Mouse (Mus musculus) heart, embryonic 14.5 days (tissue): ENCODE data around the gene Nmur1. TPM values are rescaled to one million over a fixed set of nuclear protein-coding genes. Genes with fewer than 3 reads are reported as not detected.
"Not testable (repeated sequence)": the region's sequence is repeated elsewhere in the genome, so short reads cannot be mapped to it uniquely, and the experiment has no call there.

Experiments used
- ATAC-seq: fragments of 200-750 bp; cut with Nextera tagmentation; 2 replicates; pipeline ENCODE4 v1.8.0; 2017; ENCODE audit warnings: low read depth, moderate TSS enrichment; ENCODE audit not compliant: insufficient number of reproducible peaks, insufficient read depth, low FRiP score
- H3K27ac ChIP-seq, 2 experiments: fragments of 200-500 bp in 1 of 2; fragments of 300-500 bp in 1 of 2; sonication (generic) in 1 of 2; replicated peaks in 1 of 2; 2 replicates each; pipeline ENCODE4 v1.5.1; 2012 to 2014; ENCODE audit warnings: low read depth in 2 of 2, low read length in 2 of 2, control low read depth in 1 of 2, mild to moderate bottlenecking in 1 of 2, mixed read lengths in 1 of 2; ENCODE audit not compliant: control insufficient read depth in 1 of 2, insufficient read depth in 1 of 2
- H3K27me3 ChIP-seq: fragments of 300-500 bp; sonication (generic); 2 replicates; pipeline ENCODE4 v1.6.1; 2014; ENCODE audit warnings: mild to moderate bottlenecking, low read length, control low read depth; ENCODE audit not compliant: control insufficient read depth, insufficient read depth
- H3K36me3 ChIP-seq: fragments of 300-500 bp; sonication (generic); 2 replicates; pipeline ENCODE4 v1.6.1; 2014; ENCODE audit warnings: mild to moderate bottlenecking, control low read depth, low read length, mixed read lengths; ENCODE audit not compliant: control insufficient read depth, insufficient read depth
- H3K4me1 ChIP-seq, 2 experiments: fragments of 200-500 bp in 1 of 2; fragments of 300-500 bp in 1 of 2; sonication (generic) in 1 of 2; 2 replicates each; pipeline ENCODE4 v1.6.1; 2012 to 2014; ENCODE audit warnings: low read length in 2 of 2, control low read depth in 1 of 2, mixed read lengths in 1 of 2; ENCODE audit not compliant: control insufficient read depth in 2 of 2, insufficient read depth in 2 of 2
- H3K4me2 ChIP-seq: fragments of 300-500 bp; sonication (generic); 2 replicates; pipeline ENCODE4 v1.6.1; 2014; ENCODE audit warnings: mild to moderate bottlenecking, low read length
- H3K4me3 ChIP-seq, 2 experiments: fragments of 200-500 bp in 1 of 2; fragments of 300-500 bp in 1 of 2; sonication (generic) in 1 of 2; 2 replicates each; pipeline ENCODE4 v1.5.1; 2012 to 2014; ENCODE audit warnings: low read length in 2 of 2, mild to moderate bottlenecking in 2 of 2, control low read depth in 1 of 2, low read depth in 1 of 2, moderate library complexity in 1 of 2; ENCODE audit not compliant: control insufficient read depth in 1 of 2, insufficient read depth in 1 of 2
- H3K9ac ChIP-seq: fragments of 300-500 bp; sonication (generic); 2 replicates; pipeline ENCODE4 v1.6.1; 2014; ENCODE audit warnings: mild to moderate bottlenecking, low read length
- H3K9me3 ChIP-seq: fragments of 300-500 bp; sonication (generic); 2 replicates; pipeline ENCODE4 v1.6.1; 2016; ENCODE audit warnings: low read length, control low read depth; ENCODE audit not compliant: control insufficient read depth
- WGBS: fragments of 180-500 bp; shearing (Covaris S2); extraction: QIAGEN DNeasy Blood & Tissue Kit; methylation state at CpG from one replicate; pipeline ENCODE4 v1.1.7; 2014; 5-methylcytosine and 5-hydroxymethylcytosine counted together
- polyA plus RNA-seq: library from polyadenylated mRNA; unstranded; fragments of >200 nt; fragmentation: Nextera tagmentation; extraction: Ambion mirVana; gene quantifications from 2 replicates; pipeline ENCODE4 v1.2.1, GENCODE M21; 2014

Nmur1 gene
- polyA plus RNA-seq, result not detected in 2 replicates

GRCm38 (mm10) chr1:86426128-86426527 lies at the start of gene Nmur1, which contains the start of gene Tex44:
Nmur1 (minus strand) TSS chr1:86426228.
Tex44 (plus strand) TSS chr1:86426329.
- WGBS, result 86% methylated on average over 8 of the region's 8 CpGs
- Histone ChIP-seq H3K4me2 (no peak within 1 kb of the TSS), H3K27me3 (no peaks in the 10 kb centered on the region), H3K27ac (no peak within 1 kb of the TSS), H3K36me3 (no peaks in the 10 kb centered on the region), H3K9ac (peak within 1 kb of the TSS; percentile 27; the same call in 1 of the 2 replicates), H3K9me3 (no peaks in the 10 kb centered on the region), H3K4me1 (peaks cover under 1 to 7% of the 10 kb centered on the region in 2 experiments; a peak in 3 of 4 replicates), H3K4me3 (no peak within 1 kb of the TSS)
- no peak for ATAC-seq

- ATAC-seq, result no peak
- Histone ChIP-seq H3K9ac (peak overlapping the region; percentile 67), H3K9me3 (no peaks in the 10 kb centered on the region), H3K4me3 (no peak overlapping the region), H3K27me3 (no peaks in the 10 kb centered on the region), H3K4me1 (peaks cover 27 to 39% of the 10 kb centered on the region in 2 experiments), H3K27ac (peak overlapping the region; percentile 99), H3K4me2 (peak overlapping the region; percentile 49), H3K36me3 (no peaks in the 10 kb centered on the region)
- WGBS, result 79% methylated on average over 18 of the region's 18 CpGs
These were observed 47.2 kb upstream of the Nmur1 start for GRCm38 (mm10) chr1:86473109-86473760.

GRCm38 (mm10) chr1:86472197-86472952 lies 46.3 kb upstream of the Nmur1 start:
- H3K36me3 ChIP-seq, result no peaks in the 10 kb centered on the region
- no peaks in the 10 kb centered on the region for H3K27me3 ChIP-seq
- no peaks in the 10 kb centered on the region for H3K9me3 ChIP-seq
- peak overlapping the region; percentile 99 for H3K27ac ChIP-seq
- WGBS, result 2% methylated on average over 31 of the region's 31 CpGs
- peak; percentile 75 for ATAC-seq
- H3K4me2 ChIP-seq, result peak overlapping the region; percentile 49
- H3K4me1 ChIP-seq, result peaks cover 27 to 39% of the 10 kb centered on the region in 2 experiments
- H3K4me3 ChIP-seq, result peak overlapping the region; percentile 5 to 15; a peak in 2 of 4 replicates
- peak overlapping the region; percentile 67 for H3K9ac ChIP-seq

GRCm38 (mm10) chr1:86471504-86471961 lies 45.5 kb upstream of the Nmur1 start:
- H3K36me3 ChIP-seq, H3K9me3 ChIP-seq, H3K4me3 ChIP-seq, ATAC-seq, H3K27me3 ChIP-seq: not testable (repeated sequence)
- 61% methylated on average over 11 of the region's 11 CpGs for WGBS
- Histone ChIP-seq H3K4me2 (peak overlapping the region; percentile 49), H3K4me1 (peaks cover 27 to 39% of the 10 kb centered on the region in 2 experiments), H3K9ac (peak overlapping the region; percentile 67; the same call in 1 of the 2 replicates), H3K27ac (peak overlapping the region; percentile 99)

GRCm38 (mm10) chr1:86470519-86471181 lies 44.6 kb upstream of the Nmur1 start:
- peak; percentile 81 for ATAC-seq
- H3K4me2 ChIP-seq, result peak overlapping the region; percentile 44
- peak overlapping the region; percentile 61 for H3K9ac ChIP-seq
- H3K9me3 ChIP-seq, result no peaks in the 10 kb centered on the region
- H3K4me3 ChIP-seq, result no peak overlapping the region
- 9% methylated on average over 12 of the region's 12 CpGs for WGBS
- H3K36me3 ChIP-seq, result no peaks in the 10 kb centered on the region
- H3K27me3 ChIP-seq, result no peaks in the 10 kb centered on the region
- H3K4me1 ChIP-seq, result peaks cover 27 to 39% of the 10 kb centered on the region in 2 experiments
- peak overlapping the region; percentile 99 for H3K27ac ChIP-seq

GRCm38 (mm10) chr1:86469876-86470275 lies 43.8 kb upstream of the Nmur1 start:
- peak overlapping the region; percentile 44; the same call in 1 of the 2 replicates for H3K4me2 ChIP-seq
- no peaks in the 10 kb centered on the region for H3K27me3 ChIP-seq
- H3K9ac ChIP-seq, result peak overlapping the region; percentile 61
- H3K4me3 ChIP-seq, result no peak overlapping the region
- peaks cover 32 to 47% of the 10 kb centered on the region in 2 experiments for H3K4me1 ChIP-seq
- H3K9me3 ChIP-seq, result no peaks in the 10 kb centered on the region
- no peak for ATAC-seq
- H3K36me3 ChIP-seq, result no peaks in the 10 kb centered on the region
- 95% methylated on average over 4 of the region's 4 CpGs for whole genome bisulfite sequencing
- H3K27ac ChIP-seq, result peak overlapping the region; percentile 83 to 99

GRCm38 (mm10) chr1:86467416-86467815 lies 41.4 kb upstream of the Nmur1 start:
- H3K27ac ChIP-seq, result no peak overlapping the region
- WGBS, result 84% methylated on average over 8 of the region's 8 CpGs
- peaks cover 26 to 43% of the 10 kb centered on the region in 2 experiments for H3K4me1 ChIP-seq
- H3K4me2 ChIP-seq, result no peak overlapping the region
- no peaks in the 10 kb centered on the region for H3K9me3 ChIP-seq
- H3K9ac ChIP-seq, result no peak overlapping the region
- ATAC-seq, result no peak
- no peaks in the 10 kb centered on the region for H3K36me3 ChIP-seq
- no peak overlapping the region for H3K4me3 ChIP-seq
- H3K27me3 ChIP-seq, result no peaks in the 10 kb centered on the region
